8 mouse cellular contexts compared by ENCODE assay signal in genomic region chr6:91979301-91979996, GRCm38 (mm10). TPM values are rescaled to one million over a fixed set of nuclear protein-coding genes. Genes with fewer than 3 reads are reported as not detected.
DNase-seq lines count a peak whose midpoint lies in the region; ATAC-seq and TF ChIP-seq lines count a peak whose summit lies in the region.

No protein-coding gene starts in this region.

- peaks cover 77% of the 10 kb centered on the region for H3K27me3 ChIP-seq in E14TG2a.4 (ENCODE audit: insufficient read depth, low read length)
- peaks cover 37% of the 10 kb centered on the region for H3K27me3 ChIP-seq in heart, postnatal 0 days (ENCODE audit: control insufficient read depth, insufficient read depth, low read length)
- H3K27me3 ChIP-seq in liver, embryonic 14.5 days (ENCODE audit: control insufficient read depth, insufficient read depth, low read length) = peaks cover 35% of the 10 kb centered on the region
- no peaks in the 10 kb centered on the region for H3K27me3 ChIP-seq in stomach, postnatal 0 days (ENCODE audit: control insufficient read depth, insufficient read depth, low read length)

- TF ChIP-seq CTCF in E14TG2a.4 (conservative IDR thresholded peaks at IDR 0.05; ENCODE audit: low read length) = no peak
- TF ChIP-seq CTCF in heart, postnatal 0 days (IDR thresholded peaks at IDR 0.05; ENCODE audit: low read depth) = no peak
- no peak for TF ChIP-seq CTCF in liver, embryonic 14.5 days (IDR thresholded peaks at IDR 0.05; ENCODE audit: low read depth)
- TF ChIP-seq CTCF in stomach, postnatal 0 days (IDR thresholded peaks at IDR 0.05; ENCODE audit: low read depth) = no peak

- no peaks in the 10 kb centered on the region for H3K9me3 ChIP-seq in E14TG2a.4 (ENCODE audit: low read length)
- H3K9me3 ChIP-seq in heart, postnatal 0 days (replicated peaks; ENCODE audit: control insufficient read depth, low read length) = no peaks in the 10 kb centered on the region
- no peaks in the 10 kb centered on the region for H3K9me3 ChIP-seq in liver, embryonic 14.5 days (ENCODE audit: control insufficient read depth, low read length)
- H3K9me3 ChIP-seq in stomach, postnatal 0 days (ENCODE audit: control insufficient read depth, low read length) = no peaks in the 10 kb centered on the region

- H3K4me3 ChIP-seq in E14TG2a.4 (replicated peaks; ENCODE audit: low read length) = peak overlapping the region; percentile 83
- peak overlapping the region; percentile 61 for H3K4me3 ChIP-seq in heart, postnatal 0 days (ENCODE audit: low read depth, low read length)
- H3K4me3 ChIP-seq in liver, embryonic 14.5 days (ENCODE audit: insufficient read depth in 1 of 2, low read depth in 2 of 2, low read length in 2 of 2) = peak overlapping the region; percentile 50 to 58
- H3K4me3 ChIP-seq in stomach, postnatal 0 days (ENCODE audit: low read depth, low read length) = peak overlapping the region; percentile 54

- H3K36me3 ChIP-seq in E14TG2a.4 (ENCODE audit: insufficient read depth, low read length) = no peaks in the 10 kb centered on the region
- H3K36me3 ChIP-seq in heart, postnatal 0 days (replicated peaks; ENCODE audit: control insufficient read depth, insufficient read depth, low read length) = no peaks in the 10 kb centered on the region
- no peaks in the 10 kb centered on the region for H3K36me3 ChIP-seq in liver, embryonic 14.5 days (replicated peaks; ENCODE audit: control insufficient read depth, insufficient read depth, low read depth)
- no peaks in the 10 kb centered on the region for H3K36me3 ChIP-seq in stomach, postnatal 0 days (ENCODE audit: control insufficient read depth, insufficient read depth, low read length)

- peak overlapping the region; percentile 64 for H3K9ac ChIP-seq in heart, postnatal 0 days (replicated peaks; ENCODE audit: low read depth, low read length)
- H3K9ac ChIP-seq in liver, embryonic 14.5 days (replicated peaks) = no peak overlapping the region
- peak overlapping the region; percentile 60 for H3K9ac ChIP-seq in stomach, postnatal 0 days (ENCODE audit: low read length)

- peak overlapping the region; percentile 65 for H3K27ac ChIP-seq in heart, postnatal 0 days (ENCODE audit: low read depth)
- no peak overlapping the region for H3K27ac ChIP-seq in liver, embryonic 14.5 days
- 0 out of 2 replicates have a peak overlapping the region, but pooled peaks have one; percentile 0 for H3K27ac ChIP-seq in stomach, postnatal 0 days (replicated peaks)

- peak overlapping the region; percentile 70 for H3K4me2 ChIP-seq in heart, postnatal 0 days (ENCODE audit: low read depth, low read length)
- H3K4me2 ChIP-seq in liver, embryonic 14.5 days (ENCODE audit: low read depth) = peak overlapping the region; percentile 58
- peak overlapping the region; percentile 75 for H3K4me2 ChIP-seq in stomach, postnatal 0 days (replicated peaks; ENCODE audit: low read depth)

- no peak for TF ChIP-seq EP300 in heart, postnatal 0 days (IDR thresholded peaks at IDR 0.05; ENCODE audit: low read depth)
- TF ChIP-seq EP300 in liver, embryonic 14.5 days (IDR thresholded peaks at IDR 0.05; ENCODE audit: low read depth) = no peak
- TF ChIP-seq EP300 in stomach, postnatal 0 days (optimal IDR thresholded peaks at IDR 0.05) = no peak

- WGBS in heart, postnatal 0 days = 7% methylated on average over 23 of the region's 23 CpGs
- 3% methylated on average over 23 of the region's 23 CpGs for WGBS in liver, embryonic 14.5 days (ENCODE audit: insufficient replicate concordance)
- 13% methylated on average over 23 of the region's 23 CpGs for WGBS in stomach, postnatal 0 days

- H3K4me1 ChIP-seq in E14TG2a.4 (replicated peaks; ENCODE audit: low read depth, low read length) = peaks cover 32% of the 10 kb centered on the region
- H3K4me1 ChIP-seq in heart, postnatal 0 days (ENCODE audit: control insufficient read depth, insufficient read depth) = no peaks in the 10 kb centered on the region
- no peaks in the 10 kb centered on the region for H3K4me1 ChIP-seq in liver, embryonic 14.5 days (replicated peaks; ENCODE audit: control insufficient read depth in 2 of 2, insufficient read depth in 2 of 2, low read length in 1 of 2)
- no peaks in the 10 kb centered on the region for H3K4me1 ChIP-seq in stomach, postnatal 0 days (replicated peaks; ENCODE audit: control insufficient read depth, insufficient read depth)

- ATAC-seq in heart, postnatal 0 days (ENCODE audit: insufficient read depth, low read depth) = no peak
- no peak for ATAC-seq in liver, embryonic 14.5 days (ENCODE audit: insufficient read depth)
- no peak for ATAC-seq in stomach, postnatal 0 days (ENCODE audit: low FRiP score, low TSS enrichment)
- ATAC-seq in megakaryocyte-erythroid progenitor cell, adult 5-6 weeks (replicated peaks; ENCODE audit: low FRiP score, low TSS enrichment, poor library complexity, severe bottlenecking) = no peak

- peak; percentile 40 for DNase-seq in ZHBTc4 (ENCODE audit: low read depth, low spot score)
- DNase-seq in heart, postnatal 0 days (ENCODE audit: low spot score) = no peak
- no peak for DNase-seq in liver, embryonic 14.5 days (ENCODE audit: low read depth in 3 of 3, low spot score in 3 of 3)
- DNase-seq in stomach, postnatal 0 days (ENCODE audit: low spot score) = peak; percentile 23
- no peak for DNase-seq in c-Kit-positive CD71-positive TER-119-positive erythroid progenitor cells, embryonic 14.5 days (ENCODE audit: low spot score)
- DNase-seq in right cerebral cortex, adult 18-20 months = no peak

RNA-seq across cellular contexts. Expression of gene Fgd5, which starts 0.8 kb away (rescaled TPM):
- 12.9 and 13.3 TPM in 2 replicates for total RNA-seq in heart, postnatal 0 days (2014; rRNA removed; ENCODE audit: low replicate concordance)
- polyA plus RNA-seq in heart, postnatal 0 days (2015; fragmentation: Nextera tagmentation; extraction: Ambion mirVana) = 7.7 and 8.1 TPM in 2 replicates
- 1.6 and 1.7 TPM in 2 replicates for polyA plus RNA-seq in liver, embryonic 14.5 days (2012; rRNA removed)
- 1.5 and 1.6 TPM in 2 replicates for polyA plus RNA-seq in liver, embryonic 14.5 days (2014; fragmentation: Nextera tagmentation; extraction: Ambion mirVana)
- polyA plus RNA-seq in stomach, postnatal 0 days (2015; fragmentation: Nextera tagmentation; extraction: Ambion mirVana) = 2.5 and 2.7 TPM in 2 replicates
- not detected in 2 replicates for total RNA-seq in megakaryocyte-erythroid progenitor cell, adult 5-6 weeks (2014; fragmentation: Nextera tagmentation)
- 0.34 TPM in 1 of 2 replicates, not detected in the other for total RNA-seq in megakaryocyte-erythroid progenitor cell, adult 5-6 weeks (2017)

Comparison
In these comparisons a context has a peak if more than half of its experiments do, and no peak if none do; other contexts are left out.
1. DNase-seq: peak in ZHBTc4 (single experiment) and stomach, postnatal 0 days (single experiment); none in heart, postnatal 0 days (single experiment), liver, embryonic 14.5 days (0 of 3), c-Kit-positive CD71-positive TER-119-positive erythroid progenitor cells, embryonic 14.5 days (single experiment) and right cerebral cortex, adult 18-20 months (single experiment).
2. Peak in every context shown above with its lines, with median percentiles within 50 percentile points of each other: H3K4me3 ChIP-seq and H3K4me2 ChIP-seq.